Mouse (Mus musculus) embryonic facial prominence, embryonic 15.5 days (tissue): ENCODE measurements around the gene Neurl1b. TPM values are rescaled to one million over a fixed set of nuclear protein-coding genes. Genes with fewer than 3 reads are reported as not detected.
A peak's percentile ranks its signal among the peaks of the same experiment; 100 is the strongest.

Source experiments
- ATAC-seq: fragments of 200-750 bp; cut with Nextera tagmentation; 2 replicates; pipeline ENCODE4 v1.8.0; 2017; ENCODE audit warnings: low read depth, moderate TSS enrichment; ENCODE audit not compliant: insufficient number of reproducible peaks, low FRiP score, low TSS enrichment
- H3K27ac ChIP-seq: fragments of 300-500 bp; sonication (generic); replicated peaks from 2 replicates; pipeline ENCODE4 v1.5.1; 2015; ENCODE audit warnings: mild to moderate bottlenecking, inconsistent platforms
- H3K27me3 ChIP-seq: fragments of 300-500 bp; sonication (generic); 2 replicates; pipeline ENCODE4 v1.6.1; 2015; ENCODE audit warnings: inconsistent platforms
- H3K36me3 ChIP-seq: fragments of 300-500 bp; sonication (generic); 2 replicates; pipeline ENCODE4 v1.6.1; 2015; ENCODE audit warnings: mild to moderate bottlenecking, inconsistent platforms
- H3K4me1 ChIP-seq: fragments of 300-500 bp; sonication (generic); 2 replicates; pipeline ENCODE4 v1.6.1; 2015; ENCODE audit warnings: inconsistent platforms
- H3K4me2 ChIP-seq: fragments of 300-500 bp; sonication (generic); replicated peaks from 2 replicates; pipeline ENCODE4 v1.6.1; 2015; ENCODE audit warnings: mild to moderate bottlenecking, inconsistent platforms
- H3K4me3 ChIP-seq: fragments of 300-500 bp; sonication (generic); replicated peaks from 2 replicates; pipeline ENCODE4 v1.5.1; 2015; ENCODE audit warnings: mild to moderate bottlenecking, inconsistent platforms
- H3K9ac ChIP-seq: fragments of 300-500 bp; sonication (generic); 2 replicates; pipeline ENCODE4 v1.6.1; 2015; ENCODE audit warnings: inconsistent platforms
- H3K9me3 ChIP-seq: fragments of 300-500 bp; sonication (generic); replicated peaks from 2 replicates; pipeline ENCODE4 v1.6.1; 2016; ENCODE audit warnings: inconsistent platforms
- WGBS: fragments of 180-500 bp; shearing (Covaris S2); methylation state at CpG from one replicate; pipeline ENCODE4 v1.1.7; 2015; 5-methylcytosine and 5-hydroxymethylcytosine counted together
- polyA plus RNA-seq: library from polyadenylated mRNA; unstranded; fragments of >200 nt; fragmentation: Nextera tagmentation; extraction: Ambion mirVana; gene quantifications from 2 replicates; pipeline ENCODE4 v1.2.1, GENCODE M21; 2015

Neurl1b gene
- polyA plus RNA-seq, 1 experiment from 2014 or later = 1.2 TPM

GRCm38 (mm10) chr17:26479619-26480018, 65.0 kb downstream of the Neurl1b start:
- Histone ChIP-seq H3K9ac (no peak overlapping the region), H3K4me2 (no peak overlapping the region), H3K27me3 (no peaks in the 10 kb centered on the region), H3K9me3 (no peaks in the 10 kb centered on the region), H3K27ac (no peak overlapping the region), H3K4me1 (peaks cover 11% of the 10 kb centered on the region), H3K4me3 (no peak overlapping the region), H3K36me3 (no peaks in the 10 kb centered on the region)
- ATAC-seq = peak; percentile 41; the same call in 1 of the 2 replicates
- 76% methylated on average over 6 of the region's 6 CpGs for WGBS

- Histone ChIP-seq H3K9me3 (no peaks in the 10 kb centered on the region), H3K4me2 (no peak overlapping the region), H3K4me3 (no peak overlapping the region), H3K36me3 (no peaks in the 10 kb centered on the region), H3K9ac (no peak overlapping the region), H3K27me3 (no peaks in the 10 kb centered on the region), H3K4me1 (peaks cover 20% of the 10 kb centered on the region), H3K27ac (no peak overlapping the region)
- 71% methylated on average over 4 of the region's 4 CpGs for WGBS
- ATAC-seq = no peak
These were observed 66.3 kb downstream of the Neurl1b start for GRCm38 (mm10) chr17:26480956-26481355.

- no peaks in the 10 kb centered on the region for H3K9me3 ChIP-seq
- no peak overlapping the region for H3K9ac ChIP-seq
- peaks cover 14% of the 10 kb centered on the region for H3K4me1 ChIP-seq
- WGBS = 60% methylated on average over 14 of the region's 14 CpGs
- no peaks in the 10 kb centered on the region for H3K27me3 ChIP-seq
- H3K4me2 ChIP-seq = no peak overlapping the region
- H3K36me3 ChIP-seq = no peaks in the 10 kb centered on the region
- no peak overlapping the region for H3K4me3 ChIP-seq
- peak overlapping the region; percentile 58; the same call in 1 of the 2 replicates for H3K27ac ChIP-seq
- ATAC-seq = no peak
These were observed 70.2 kb downstream of the Neurl1b start for GRCm38 (mm10) chr17:26484626-26485421.

GRCm38 (mm10) chr17:26487266-26487665, 72.6 kb downstream of the Neurl1b start:
- Histone ChIP-seq H3K27me3 (no peaks in the 10 kb centered on the region), H3K4me3 (no peak overlapping the region), H3K36me3 (no peaks in the 10 kb centered on the region), H3K9me3 (no peaks in the 10 kb centered on the region), H3K27ac (no peak overlapping the region), H3K4me2 (no peak overlapping the region), H3K9ac (no peak overlapping the region), H3K4me1 (peaks cover 23% of the 10 kb centered on the region)
- 39% methylated on average over 5 of the region's 5 CpGs for WGBS
- ATAC-seq = no peak

GRCm38 (mm10) chr17:26487917-26488316, 73.3 kb downstream of the Neurl1b start:
- Histone ChIP-seq H3K9ac (no peak overlapping the region), H3K9me3 (no peaks in the 10 kb centered on the region), H3K4me1 (peaks cover 23% of the 10 kb centered on the region), H3K27ac (no peak overlapping the region), H3K36me3 (no peaks in the 10 kb centered on the region), H3K4me2 (no peak overlapping the region), H3K4me3 (no peak overlapping the region), H3K27me3 (no peaks in the 10 kb centered on the region)
- no peak for ATAC-seq
- WGBS = 93% methylated on average over 4 of the region's 4 CpGs

GRCm38 (mm10) chr17:26488711-26489403, 74.2 kb downstream of the Neurl1b start:
- Histone ChIP-seq H3K9ac (no peak overlapping the region), H3K4me2 (no peak overlapping the region), H3K4me1 (peaks cover 23% of the 10 kb centered on the region), H3K36me3 (no peaks in the 10 kb centered on the region), H3K4me3 (no peak overlapping the region), H3K27me3 (no peaks in the 10 kb centered on the region), H3K27ac (0 out of 2 replicates have a peak overlapping the region, but pooled peaks have one; percentile 5), H3K9me3 (peaks cover 4% of the 10 kb centered on the region)
- ATAC-seq = no peak
- 80% methylated on average over 8 of the region's 8 CpGs for WGBS

GRCm38 (mm10) chr17:26490072-26490471, 75.4 kb downstream of the Neurl1b start:
- Histone ChIP-seq H3K36me3 (no peaks in the 10 kb centered on the region), H3K9me3 (peaks cover 4% of the 10 kb centered on the region), H3K4me2 (no peak overlapping the region), H3K4me3 (no peak overlapping the region), H3K4me1 (peaks cover 17% of the 10 kb centered on the region), H3K27ac (no peak overlapping the region), H3K9ac (no peak overlapping the region), H3K27me3 (no peaks in the 10 kb centered on the region)
- no peak for ATAC-seq
- 88% methylated on average over 10 of the region's 10 CpGs for WGBS

- H3K27me3 ChIP-seq = no peaks in the 10 kb centered on the region
- 0 out of 2 replicates have a peak overlapping the region, but pooled peaks have one; percentile 39 for H3K27ac ChIP-seq
- peaks cover 4% of the 10 kb centered on the region for H3K9me3 ChIP-seq
These were observed 76.3 kb downstream of the Neurl1b start for GRCm38 (mm10) chr17:26490910-26491309.

GRCm38 (mm10) chr17:26492246-26492645, 77.6 kb downstream of the Neurl1b start:
- Histone ChIP-seq H3K36me3 (no peaks in the 10 kb centered on the region), H3K27ac (no peak overlapping the region), H3K4me2 (no peak overlapping the region), H3K9me3 (peaks cover 4% of the 10 kb centered on the region), H3K9ac (no peak overlapping the region), H3K27me3 (no peaks in the 10 kb centered on the region), H3K4me3 (no peak overlapping the region), H3K4me1 (peaks cover 10% of the 10 kb centered on the region)
- no peak for ATAC-seq
- WGBS = 62% methylated on average over 3 of the region's 3 CpGs

More at GRCm38 (mm10) chr17:26490910-26491309, 76.3 kb downstream of the Neurl1b start:
- WGBS = 26% methylated on average over 2 of the region's 2 CpGs
- no peaks in the 10 kb centered on the region for H3K36me3 ChIP-seq
- peaks cover 13% of the 10 kb centered on the region for H3K4me1 ChIP-seq
- no peak overlapping the region for H3K9ac ChIP-seq
- H3K4me3 ChIP-seq = no peak overlapping the region
- no peak overlapping the region for H3K4me2 ChIP-seq
- no peak for ATAC-seq

GRCm38 (mm10) chr17:26494642-26495468, 80.2 kb downstream of the Neurl1b start:
- WGBS = 79% methylated on average over 4 of the region's 4 CpGs
- no peak overlapping the region for H3K9ac ChIP-seq
- peaks cover 9% of the 10 kb centered on the region for H3K4me1 ChIP-seq
- H3K27me3 ChIP-seq = no peaks in the 10 kb centered on the region
- no peaks in the 10 kb centered on the region for H3K36me3 ChIP-seq
- H3K4me3 ChIP-seq = no peak overlapping the region
- H3K27ac ChIP-seq = no peak overlapping the region
- ATAC-seq = no peak
- H3K9me3 ChIP-seq = peaks cover 4% of the 10 kb centered on the region
- H3K4me2 ChIP-seq = no peak overlapping the region
